Mouse (Mus musculus): ENCODE results near the gene Ifitm5. TPM values are rescaled to one million over a fixed set of nuclear protein-coding genes. Genes with fewer than 3 reads are reported as not detected.
"Not testable (repeated sequence)": the region's sequence is repeated elsewhere in the genome, so short reads cannot be mapped to it uniquely, and the experiment has no call there.

Gene Ifitm5
- total RNA-seq (2022): not detected

DNA sequence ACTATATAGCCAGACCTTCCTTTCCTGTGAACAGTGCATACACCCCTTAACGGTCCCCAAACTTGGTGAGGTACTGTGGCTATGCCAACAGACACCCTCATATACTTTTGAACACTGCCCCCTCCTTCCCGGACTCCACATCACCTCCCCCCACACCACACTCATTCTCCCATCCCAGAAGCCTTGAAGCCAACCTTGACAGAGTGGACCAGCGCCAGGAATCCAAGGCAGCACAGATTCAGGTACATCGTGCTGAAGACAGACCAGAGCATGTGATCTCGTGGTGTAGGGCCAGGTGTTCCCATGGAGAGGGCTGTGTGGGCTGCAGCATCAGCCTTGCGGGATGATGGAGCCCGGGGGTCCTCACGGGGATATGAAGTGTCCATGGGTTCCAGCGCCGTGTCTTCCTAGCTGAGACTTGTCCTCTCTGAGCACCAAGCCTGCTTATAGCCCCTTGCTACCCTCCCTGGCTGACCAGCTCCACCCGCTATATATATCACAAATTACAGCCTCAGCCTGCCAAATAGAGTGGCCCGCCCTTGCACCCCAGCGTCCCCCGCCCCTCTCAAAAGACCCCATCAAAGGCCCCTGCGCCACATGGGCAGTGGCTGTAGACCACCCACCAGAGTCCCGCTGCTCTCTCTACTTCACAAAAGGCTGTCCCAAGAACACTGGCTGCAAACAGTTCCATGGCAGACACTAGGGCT, at the start of gene Ifitm5:
Gene Ifitm5 (minus strand): TSS at position 468 of the 707 bp plus-strand sequence.
- DNase-seq (ENCODE audit: low spot score in 2 of 2): no peak

DNA sequence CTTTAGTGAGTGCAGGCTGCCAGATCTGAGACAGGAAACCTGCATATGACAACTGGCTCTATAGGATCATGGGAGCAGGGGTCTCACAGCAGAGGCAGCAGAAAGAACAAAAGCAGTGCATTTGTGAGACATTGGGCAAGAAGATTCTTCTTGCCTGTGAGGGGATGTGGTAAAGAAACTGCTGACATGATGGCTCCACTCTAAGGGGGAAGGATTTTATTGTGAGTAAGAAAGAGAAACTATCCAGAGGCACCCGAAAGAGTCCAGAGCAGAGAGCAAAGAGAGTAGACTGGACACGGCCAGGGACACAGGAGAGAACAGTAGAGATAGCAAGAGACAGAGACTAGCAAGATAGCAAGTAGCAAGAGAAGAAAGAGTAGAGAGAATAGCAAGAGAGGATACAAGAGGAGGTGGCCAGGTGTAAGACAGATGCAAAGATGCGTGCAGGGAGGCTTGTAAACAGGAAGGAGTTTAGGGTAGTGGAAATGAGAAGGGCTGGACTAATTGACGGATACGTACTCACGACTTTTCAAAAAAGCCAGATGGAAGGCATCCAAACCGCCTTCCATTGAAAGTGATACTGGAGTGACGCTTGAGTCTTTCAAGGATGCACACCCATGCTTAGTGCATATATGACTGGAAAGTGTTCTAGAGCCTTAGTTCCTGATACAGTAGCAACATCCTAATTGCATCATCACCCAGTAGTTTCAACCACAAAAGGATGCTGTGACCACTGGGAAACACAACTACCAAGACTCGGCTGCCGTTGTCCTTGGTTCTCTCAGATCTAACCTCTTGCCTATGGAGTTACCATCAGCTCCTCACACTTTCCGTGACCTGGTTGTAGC, 49.0 kb upstream of the Ifitm5 start:
- DNase-seq (ENCODE audit: low spot score in 2 of 2): no peak

DNA sequence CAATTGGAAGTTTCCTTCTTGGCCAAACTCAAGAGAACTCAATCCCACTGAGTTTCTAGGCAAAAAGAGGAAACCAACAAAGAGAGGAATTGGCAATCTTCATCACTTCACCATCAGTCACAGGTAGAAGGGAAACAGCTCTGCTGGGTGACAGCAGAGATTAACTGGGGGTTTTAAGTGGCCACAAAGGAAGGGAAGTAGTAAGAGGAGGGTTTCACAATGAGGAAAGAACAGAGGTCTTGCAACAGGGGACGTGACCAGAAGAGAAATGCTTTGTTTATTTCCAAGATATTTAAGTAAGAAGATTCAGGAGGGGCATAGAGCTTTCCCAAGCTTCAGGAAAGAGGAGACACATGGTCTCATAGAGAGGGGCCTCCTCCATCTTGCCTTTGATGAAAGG, 47.7 kb upstream of the Ifitm5 start:
- DNase-seq (ENCODE audit: low spot score in 2 of 2): no peak

DNA sequence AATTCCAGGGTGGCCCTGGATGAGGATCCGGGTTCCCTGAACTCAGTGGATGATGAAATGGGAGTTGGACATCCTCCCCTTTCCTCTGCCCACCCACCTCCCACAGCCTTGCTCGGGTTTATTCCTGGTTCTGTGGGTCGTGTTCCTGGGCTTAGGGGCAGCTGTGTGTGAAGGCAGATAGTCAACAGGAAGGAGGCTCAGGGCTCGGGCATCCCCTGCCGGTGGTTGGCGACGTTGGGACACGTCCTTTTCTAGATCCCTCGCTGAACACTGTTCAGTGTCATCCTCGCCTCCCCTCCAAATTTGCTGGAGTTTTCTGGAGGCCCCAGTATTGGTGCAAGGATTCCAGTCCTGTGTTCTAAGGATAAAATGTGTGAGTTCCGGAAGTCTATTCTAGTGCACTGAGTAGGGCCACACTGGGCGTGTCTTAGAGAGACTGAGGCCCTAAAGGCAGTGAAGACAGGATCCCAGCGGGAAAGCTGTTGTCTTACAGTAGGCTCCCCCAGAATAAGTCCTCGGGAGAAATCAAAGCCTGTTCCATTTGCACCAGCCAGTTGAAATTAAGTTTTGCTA, 41.1 kb upstream of the Ifitm5 start:
- DNase-seq (ENCODE audit: low spot score in 2 of 2): no peak

DNA sequence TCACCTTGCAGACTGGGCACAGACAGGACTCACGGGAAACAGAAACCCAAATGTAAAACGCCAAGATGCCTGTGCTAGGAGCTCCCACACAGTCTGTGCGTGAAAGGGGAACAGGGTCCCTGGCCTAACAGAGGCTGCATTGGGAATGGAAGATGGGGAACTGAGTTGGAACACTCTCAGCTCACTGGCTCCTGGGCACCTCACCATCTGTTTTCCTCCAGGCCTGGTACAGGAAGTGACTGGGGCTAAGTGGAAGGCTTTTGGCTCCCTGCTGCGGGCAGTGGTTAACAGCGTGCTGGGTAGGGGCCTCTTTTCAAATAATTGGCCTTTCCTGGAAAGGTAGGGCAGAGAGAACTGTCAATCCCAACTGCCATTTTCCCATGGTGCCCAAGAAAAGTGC, 40.5 kb upstream of the Ifitm5 start:
- DNase-seq (ENCODE audit: low spot score in 2 of 2): no peak

DNA sequence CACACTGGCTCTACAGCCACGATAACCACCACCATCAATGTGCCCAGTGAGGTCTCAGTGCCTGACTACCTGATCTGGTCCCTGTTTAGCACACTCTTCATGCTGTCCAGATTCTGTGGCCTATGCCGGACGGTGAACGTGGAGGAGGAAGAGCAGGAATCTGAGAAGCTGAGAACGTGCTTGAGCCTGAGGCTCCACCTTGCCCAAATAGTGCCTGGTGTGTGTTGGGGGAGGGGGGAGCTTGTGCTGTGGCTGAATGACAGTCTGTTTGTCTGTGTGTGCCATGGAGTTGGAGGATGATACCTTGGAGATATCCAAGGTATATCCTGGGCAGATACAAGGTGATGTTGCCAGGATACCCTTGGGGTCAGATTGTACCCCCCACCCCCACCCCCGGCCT, 40.1 kb upstream of the Ifitm5 start:
- no peak for DNase-seq (ENCODE audit: low spot score in 2 of 2)

DNA sequence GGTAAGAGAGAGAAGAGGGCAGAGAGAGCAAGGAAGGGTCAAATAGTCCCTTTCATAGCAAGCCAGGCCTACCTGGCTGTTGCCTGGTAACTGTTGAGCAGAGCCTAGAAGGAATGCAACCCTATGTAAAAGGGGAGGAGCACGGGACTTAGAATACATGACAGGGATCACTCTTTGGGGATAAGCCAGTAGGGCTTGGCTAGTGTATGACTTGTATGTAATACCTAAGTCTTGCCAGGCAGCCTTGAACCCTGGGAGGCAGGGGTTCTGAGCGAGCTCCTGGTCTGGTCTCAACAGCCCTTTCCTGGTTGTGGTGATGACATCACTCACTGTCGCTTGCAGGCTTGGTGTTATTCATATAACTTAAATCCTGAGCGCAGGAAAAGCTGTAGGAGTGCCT, 38.9 kb upstream of the Ifitm5 start:
- DNase-seq (ENCODE audit: low spot score in 2 of 2): no peak

DNA sequence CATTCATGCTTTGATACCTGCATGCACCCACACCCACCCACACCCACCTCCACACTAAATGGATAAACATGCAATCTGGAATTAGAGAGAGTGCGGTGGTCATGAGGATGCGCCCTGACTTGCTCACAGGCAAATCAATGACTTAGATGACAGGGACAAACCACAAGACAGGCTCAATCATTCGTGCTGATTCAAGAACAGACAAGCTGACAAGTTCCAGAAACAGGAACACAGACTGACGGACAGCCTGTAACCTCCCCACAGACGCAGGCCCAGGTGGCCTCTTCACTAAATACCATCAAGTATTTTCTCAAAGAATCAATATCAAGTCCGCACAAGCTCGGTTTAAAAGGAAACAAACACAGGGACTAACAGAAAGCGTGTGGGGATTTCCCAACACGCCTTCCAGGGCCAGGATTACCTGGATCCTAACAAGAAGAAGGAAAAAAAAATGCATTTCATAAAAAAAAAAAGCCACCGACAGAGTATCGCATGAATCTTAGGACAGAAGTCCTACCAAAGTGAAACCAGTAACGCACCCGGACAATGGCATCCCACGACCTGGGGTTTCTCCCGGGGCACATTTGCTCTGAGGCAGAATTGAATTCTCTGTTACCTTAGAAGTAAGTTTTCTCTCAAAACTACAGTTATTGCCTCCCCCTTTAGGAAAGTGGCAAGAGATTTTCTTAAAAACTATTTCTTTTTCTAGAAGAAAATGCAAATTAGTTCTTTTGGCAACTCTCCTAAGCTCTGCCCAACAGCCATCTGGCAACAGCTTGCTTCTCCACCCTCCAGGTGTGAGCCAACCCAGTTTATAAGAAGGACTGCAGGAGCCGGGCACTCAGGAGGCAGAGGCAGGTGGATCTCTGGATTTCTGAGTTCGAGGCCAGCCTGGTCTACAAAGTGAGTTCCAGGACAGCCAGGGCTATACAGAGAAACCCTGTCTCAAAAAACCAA, 37.4 kb upstream of the Ifitm5 start:
- peak; percentile 21 to 24 for DNase-seq (ENCODE audit: low spot score in 2 of 2)

DNA sequence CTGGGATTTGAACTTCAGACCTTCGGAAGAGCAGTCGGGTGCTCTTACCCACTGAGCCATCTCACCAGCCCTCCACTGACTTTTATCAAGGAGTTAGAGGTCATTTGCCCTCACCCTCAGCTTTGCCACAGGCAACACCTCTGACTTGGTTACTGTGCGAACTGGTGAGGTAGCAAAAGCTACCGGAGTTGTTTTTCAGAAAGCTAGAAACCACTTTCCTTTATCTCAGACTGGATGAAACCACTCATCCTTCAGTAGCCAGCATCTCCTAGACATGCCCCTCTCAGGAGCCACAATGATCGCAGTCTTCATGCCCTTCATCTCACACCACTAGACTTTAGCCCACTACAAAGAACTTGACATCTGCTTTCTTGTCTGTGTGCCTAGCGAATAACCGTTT, 32.9 kb upstream of the Ifitm5 start:
- DNase-seq (ENCODE audit: low spot score in 2 of 2): no peak

DNA sequence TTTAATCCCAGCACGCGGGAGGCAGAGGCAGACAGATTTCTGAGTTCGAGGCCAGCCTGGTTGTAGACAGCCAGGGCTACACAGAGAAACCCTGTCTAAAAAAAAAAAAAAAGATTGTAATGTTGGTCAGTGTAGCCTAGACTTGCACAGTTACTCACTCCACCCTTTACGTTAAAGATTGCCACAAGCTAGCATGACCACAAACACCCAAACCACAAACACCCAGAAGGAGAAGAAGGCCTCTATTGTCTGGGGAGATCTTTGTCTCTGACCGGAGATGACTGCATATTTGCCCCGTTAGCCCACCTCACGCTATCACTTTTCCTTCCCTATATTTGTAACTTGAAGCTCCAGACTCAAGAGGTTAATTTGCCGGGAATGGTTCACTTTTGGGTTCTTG, 31.6 kb upstream of the Ifitm5 start:
- no peak for DNase-seq (ENCODE audit: low spot score in 2 of 2)

DNA sequence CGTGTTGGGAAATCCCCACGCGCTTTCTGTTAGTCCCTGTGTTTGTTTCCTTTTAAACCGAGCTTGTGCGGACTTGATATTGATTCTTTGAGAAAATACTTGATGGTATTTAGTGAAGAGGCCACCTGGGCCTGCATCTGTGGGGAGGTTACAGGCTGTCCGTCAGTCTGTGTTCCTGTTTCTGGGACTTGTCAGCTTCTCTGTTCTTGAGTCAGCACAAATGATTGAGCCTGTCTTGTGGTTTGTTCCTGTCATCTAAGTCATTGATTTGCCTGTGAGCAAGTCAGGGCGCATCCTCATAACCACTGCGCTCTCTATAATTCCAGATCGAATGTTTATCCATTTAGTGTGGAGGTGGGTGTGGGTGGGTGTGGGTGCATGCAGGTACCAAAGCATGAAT, 26.6 kb upstream of the Ifitm5 start:
- not testable (repeated sequence) for DNase-seq (ENCODE audit: low spot score in 2 of 2)

DNA sequence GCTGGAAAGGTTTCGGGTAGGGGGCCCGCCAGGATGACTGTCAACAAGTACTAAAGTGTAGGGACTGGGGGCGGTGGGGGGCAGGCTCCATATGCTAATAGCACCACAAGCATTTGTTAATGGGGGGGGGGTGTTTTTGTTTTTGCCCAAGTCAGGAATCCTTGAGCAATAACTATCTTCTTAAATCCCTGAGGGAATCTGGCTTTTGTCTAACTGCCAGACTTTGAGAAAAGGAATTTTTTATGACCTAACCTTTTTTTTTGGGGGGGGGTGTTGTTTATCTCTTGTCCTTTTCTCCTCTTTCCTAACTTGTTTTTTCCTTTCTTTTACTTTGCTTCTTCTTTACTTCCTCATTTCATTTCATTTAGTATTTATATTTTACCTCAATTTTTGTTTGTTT, 25.4 kb upstream of the Ifitm5 start:
- DNase-seq (ENCODE audit: low spot score in 2 of 2): no peak

DNA sequence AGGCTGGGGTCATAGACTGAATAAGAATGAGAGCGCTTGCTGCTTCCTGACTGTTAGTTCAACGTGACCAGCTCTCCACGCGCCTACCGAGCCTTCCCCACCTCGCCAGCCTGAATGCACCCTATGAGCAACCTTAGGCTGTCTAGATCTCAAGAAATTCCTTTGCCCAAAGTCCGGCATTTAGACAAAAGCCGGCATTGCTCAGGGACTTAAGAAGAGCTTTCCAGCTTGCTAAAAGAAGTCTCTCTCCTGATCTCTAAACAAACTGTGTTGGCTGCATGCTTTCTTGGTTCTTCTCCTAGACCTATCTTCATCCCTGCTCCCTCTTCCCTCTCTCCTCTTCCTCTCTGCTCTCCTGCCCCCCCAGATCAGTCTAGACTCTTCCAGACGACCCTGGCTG, 24.8 kb upstream of the Ifitm5 start:
- DNase-seq (ENCODE audit: low spot score in 2 of 2): no peak

DNA sequence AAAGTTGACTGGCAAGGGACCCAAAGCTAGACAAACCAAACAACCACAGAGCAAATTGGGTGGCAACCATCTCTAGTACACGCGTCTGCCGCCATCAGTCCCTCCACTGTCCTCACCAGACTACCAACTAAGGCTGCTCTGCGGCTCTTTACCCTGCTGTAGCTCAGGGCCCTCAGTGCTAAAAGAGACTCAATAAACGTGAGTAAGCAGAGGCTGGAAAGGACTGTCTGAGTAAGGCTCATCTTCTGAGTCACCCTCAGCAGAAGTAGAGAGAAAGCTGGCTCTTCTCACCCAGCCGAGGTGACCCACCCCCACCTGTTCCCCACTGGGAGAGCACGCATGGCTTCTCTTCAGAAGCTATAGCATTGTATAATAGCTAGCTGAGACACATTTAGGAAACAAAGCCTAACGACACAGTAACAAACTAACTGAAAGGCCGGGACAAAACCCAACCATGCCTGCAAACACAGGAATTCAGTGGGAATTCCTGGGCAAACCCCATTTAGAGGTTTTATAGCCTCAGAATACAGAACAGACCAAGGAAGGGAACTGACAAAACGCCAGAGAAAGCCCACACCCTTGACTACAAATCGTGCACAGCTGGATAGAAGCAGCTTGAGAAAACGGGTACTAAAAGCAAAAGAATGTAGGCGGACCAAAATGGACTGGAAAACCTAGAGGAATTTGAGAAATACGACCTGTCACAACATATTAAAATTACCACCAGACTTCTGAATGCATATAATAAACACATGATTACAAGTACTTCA, 23.5 kb upstream of the Ifitm5 start:
- DNase-seq (ENCODE audit: low spot score in 2 of 2): no peak

DNA sequence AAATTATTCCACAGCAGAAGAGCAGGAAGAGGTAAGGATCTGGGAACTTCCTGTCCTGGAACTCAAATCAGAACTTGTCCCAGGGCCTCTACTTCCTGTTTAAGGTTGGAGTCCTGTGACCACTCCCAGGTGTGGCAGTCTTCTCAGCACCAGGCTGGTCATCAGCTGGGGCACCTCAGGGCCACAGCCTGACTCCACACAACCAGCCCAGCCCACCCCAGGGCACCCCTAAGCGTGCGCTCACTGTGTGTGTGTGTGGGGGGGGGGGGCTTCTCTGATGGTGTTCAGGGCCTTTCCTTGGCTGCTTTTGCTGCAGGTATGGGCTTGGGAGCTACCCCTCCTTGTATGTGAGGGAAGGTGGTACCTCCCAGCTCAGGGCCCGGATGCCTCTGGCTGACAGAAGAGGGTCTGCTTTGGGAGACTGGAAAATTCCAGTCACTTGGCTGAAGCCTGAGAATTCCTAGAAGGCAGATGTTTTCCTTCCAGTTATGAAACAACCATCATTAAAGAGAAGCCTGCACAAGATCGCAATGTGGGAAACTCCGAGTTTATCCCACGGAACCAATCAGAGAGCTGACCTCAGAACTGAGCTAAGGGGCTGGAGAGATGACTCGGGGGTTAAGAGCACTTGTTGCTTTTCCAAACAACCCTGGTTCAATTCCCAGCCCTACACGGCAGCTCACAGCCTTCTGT, 21.5 kb upstream of the Ifitm5 start:
- no peak for DNase-seq (ENCODE audit: low spot score in 2 of 2)

DNA sequence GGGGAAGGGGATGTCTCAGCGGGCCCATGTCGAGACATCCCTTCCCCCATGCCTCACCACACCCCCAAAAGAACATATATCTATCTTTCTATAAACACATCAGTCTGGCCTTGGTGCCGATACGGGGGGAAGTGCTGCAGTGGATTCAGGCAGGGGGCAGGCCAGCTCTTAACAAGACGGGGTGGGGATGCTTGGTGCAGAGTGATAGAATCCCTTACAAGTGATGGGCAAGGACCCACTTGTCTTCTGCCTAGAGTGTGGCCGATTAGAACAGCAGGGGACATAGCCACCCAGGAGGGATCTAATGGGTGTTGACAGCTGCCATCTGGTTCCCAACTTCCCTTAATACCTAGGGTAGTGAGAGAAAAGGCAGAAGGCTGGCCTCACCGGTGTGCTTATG, 20.8 kb upstream of the Ifitm5 start:
- DNase-seq (ENCODE audit: low spot score in 2 of 2): no peak

DNA sequence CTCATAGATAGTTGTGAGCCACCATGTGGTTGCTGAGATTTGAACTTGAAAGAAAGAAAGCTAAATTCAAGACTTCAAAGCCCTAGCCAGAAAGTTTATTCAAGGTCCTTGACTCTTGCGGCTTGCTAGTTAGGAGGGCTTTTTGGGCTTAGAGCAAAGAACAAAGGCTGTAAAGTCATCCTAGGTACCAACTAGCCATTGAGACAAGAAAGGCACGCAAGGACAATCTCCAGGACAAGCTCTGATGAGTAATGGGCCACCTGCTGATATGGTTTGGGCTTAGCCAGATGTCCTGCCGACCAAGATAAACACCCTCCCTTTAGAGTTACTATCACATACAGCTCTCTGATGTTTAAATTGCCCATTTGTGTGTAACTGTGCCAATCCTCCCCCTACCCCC, 18.6 kb upstream of the Ifitm5 start:
- DNase-seq (ENCODE audit: low spot score in 2 of 2): not testable (repeated sequence)

DNA sequence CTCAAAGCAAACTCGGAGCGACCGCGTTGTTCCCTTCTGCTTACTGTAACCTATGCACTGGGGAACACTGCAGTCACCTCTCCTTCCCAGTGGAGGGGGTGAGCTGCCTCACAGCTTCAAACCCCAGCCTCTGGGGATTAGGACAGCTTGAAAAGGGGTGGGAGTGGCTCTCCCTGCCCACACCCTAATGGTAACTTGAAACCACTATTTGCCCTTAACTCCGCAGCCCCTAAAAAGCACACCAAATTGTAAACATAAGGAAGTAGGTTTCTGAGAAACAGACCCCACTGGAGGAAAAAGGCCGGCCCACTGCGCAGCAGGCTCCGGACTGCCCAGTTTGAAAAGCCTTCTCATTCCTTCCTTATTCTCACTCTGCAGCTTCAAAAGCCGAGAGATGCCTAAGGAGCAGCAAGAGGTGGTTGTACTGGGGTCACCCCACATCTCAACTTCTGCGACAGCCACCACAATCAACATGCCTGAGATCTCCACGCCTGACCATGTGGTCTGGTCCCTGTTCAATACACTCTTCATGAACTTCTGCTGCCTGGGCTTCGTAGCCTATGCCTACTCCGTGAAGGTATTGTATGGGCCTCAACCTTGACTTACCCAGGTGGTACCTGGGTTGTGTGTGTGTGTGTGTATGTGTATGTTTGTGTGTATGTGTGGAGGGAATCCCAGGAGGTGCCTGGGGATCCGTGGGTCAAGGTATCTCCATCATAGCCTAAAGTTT, 17.9 kb upstream of the Ifitm5 start:
- no peak for DNase-seq (ENCODE audit: low spot score in 2 of 2)

DNA sequence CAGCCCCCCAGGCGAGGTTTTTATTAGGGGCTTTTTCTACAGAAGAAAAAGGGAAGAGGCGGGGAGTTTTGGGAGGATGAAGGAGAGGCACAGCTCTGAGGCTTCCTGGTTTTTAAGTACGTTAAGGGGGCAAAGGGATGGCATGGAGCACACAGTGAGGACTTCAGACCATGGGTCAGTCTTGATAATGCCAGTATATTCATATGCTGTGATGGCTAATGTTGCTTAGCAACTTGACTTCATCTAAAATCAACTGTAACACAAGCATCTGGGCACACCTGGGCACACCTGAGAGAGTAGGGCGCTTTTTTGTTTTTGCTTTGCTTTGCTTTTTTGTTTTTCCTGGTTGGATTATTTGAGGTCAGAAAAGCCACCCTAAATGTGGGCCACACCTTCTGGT, 16.8 kb upstream of the Ifitm5 start, which contains the start of gene Ifitm1:
Gene Ifitm1 (plus strand): TSS at position 301 of the 400 bp plus-strand sequence.
- DNase-seq (ENCODE audit: low spot score in 2 of 2): no peak
